Mouse (Mus musculus) heart, postnatal 14 days (tissue): ENCODE results near the gene Aldh16a1. TPM values are rescaled to one million over a fixed set of nuclear protein-coding genes. Genes with fewer than 3 reads are reported as not detected.
"Not testable (repeated sequence)": the region's sequence is repeated elsewhere in the genome, so short reads cannot be mapped to it uniquely, and the experiment has no call there.

Experiments
- DNase-seq, 2 experiments: peaks; one replicate each; pipeline ENCODE4 v3.0.0; 2021 to 2022
- intact Hi-C: fragments of 180-260 bp; cut with DNase I; formaldehyde crosslinking; loops from one replicate; pipeline ENCODE4 v1.15.1; 2025
- total RNA-seq, 2 experiments: library from RNA; stranded (reverse); gene quantifications; 2 replicates each; pipeline ENCODE4 v1.2.3; 2021

The Aldh16a1 gene
- total RNA-seq, 2 experiments from 2014 or later: 20.3 to 27.3 TPM

DNA sequence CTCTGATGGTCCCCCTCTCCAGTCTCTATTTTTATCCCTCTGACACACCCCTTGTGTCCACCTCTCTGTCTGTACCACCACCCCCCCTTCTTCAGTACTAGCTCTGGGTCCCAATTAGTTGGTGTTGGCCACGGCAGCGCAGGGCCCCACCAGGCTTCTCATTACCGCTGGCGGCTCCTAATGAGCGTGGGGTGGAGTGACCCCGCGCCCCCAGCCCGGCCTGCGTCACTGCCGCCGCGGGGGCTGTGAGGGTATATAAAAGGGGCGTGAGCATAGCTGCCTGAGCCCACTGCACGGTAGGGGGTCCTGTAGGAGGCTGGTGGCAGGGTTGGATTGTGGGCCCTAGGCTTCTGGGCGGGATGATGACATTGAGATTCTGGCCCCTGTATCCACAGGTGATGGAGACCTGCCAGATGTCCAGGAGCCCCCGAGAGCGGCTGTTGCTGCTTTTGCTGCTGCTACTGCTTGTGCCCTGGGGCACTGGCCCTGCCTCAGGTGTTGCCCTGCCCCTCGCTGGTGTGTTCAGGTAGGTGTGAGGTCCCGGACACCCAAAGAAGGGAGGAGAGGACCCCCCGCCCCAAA is 26.6 kb upstream of the Aldh16a1 start, which contains the start of gene Pth2:
TSS of gene Pth2 (plus strand) at position 100 of the 582 bp plus-strand sequence.
- intact Hi-C loops: no loop called here
- DNase-seq: no peak

DNA sequence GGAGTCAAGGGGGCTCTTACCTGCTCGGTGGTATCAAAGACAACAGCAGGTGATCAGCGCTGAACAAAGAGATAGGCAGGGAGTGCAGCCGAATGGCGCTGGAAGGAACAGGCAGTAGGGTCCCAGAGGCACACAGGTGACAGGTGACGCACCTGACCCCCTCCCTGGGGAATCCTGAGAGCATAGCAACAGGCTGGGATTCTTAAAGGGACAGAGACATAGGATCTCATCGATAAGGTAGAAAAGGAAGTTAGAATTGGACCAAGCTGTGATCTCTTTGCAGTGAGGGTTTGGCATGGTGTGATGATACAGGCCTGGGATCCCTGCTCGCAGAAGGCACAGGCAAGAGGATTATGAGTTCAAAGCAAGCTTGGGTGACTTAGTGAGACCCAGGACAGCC is 25.1 kb upstream of the Aldh16a1 start, which contains the start of gene Gfy:
TSS of gene Gfy (minus strand) at position 101 of the 400 bp plus-strand sequence.
- intact Hi-C loops: no loop called here
- no peak for DNase-seq

DNA sequence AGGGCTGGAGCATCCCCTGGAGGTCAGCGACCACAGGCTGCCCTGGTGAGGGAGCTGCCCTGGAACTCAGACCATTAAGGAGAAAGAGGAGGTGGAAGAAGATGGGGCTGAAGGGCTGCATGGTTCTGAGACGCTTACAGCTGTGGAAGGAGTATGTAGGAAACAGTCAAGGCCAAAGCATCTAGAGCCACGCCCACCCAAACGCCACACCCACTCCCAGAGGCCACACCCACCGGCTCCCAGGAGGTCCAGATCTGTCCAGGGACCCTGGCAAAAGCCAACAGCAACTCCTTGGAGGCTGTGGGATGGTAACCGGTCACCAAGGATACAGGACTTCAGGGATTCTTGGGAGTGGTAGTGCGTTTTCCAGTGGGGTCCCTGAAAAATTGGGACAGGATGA is 24.2 kb upstream of the Aldh16a1 start:
- DNase-seq: no peak
- intact Hi-C loops: no loop called here

DNA sequence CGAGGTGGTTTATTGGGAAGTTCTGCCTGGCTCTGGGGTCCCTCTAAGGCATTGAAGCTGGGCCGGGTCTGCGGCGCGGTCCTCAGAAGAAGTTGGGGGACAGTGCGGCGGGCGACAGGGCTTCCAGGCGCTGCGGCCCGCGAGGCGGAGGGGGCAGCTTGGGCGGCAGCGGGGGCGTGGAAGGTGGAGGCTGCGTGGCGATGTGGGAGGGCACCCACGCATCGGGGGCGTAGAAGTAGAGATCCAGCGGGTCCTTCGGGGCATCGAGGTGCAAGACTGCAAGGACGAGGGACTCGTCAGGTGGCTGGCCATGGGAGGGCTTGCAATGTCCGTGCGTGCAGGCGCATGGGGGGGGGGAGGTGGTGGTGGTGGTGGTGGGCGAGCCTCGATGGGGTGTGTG is 22.0 kb upstream of the Aldh16a1 start:
- intact Hi-C loops: no loop called here

DNA sequence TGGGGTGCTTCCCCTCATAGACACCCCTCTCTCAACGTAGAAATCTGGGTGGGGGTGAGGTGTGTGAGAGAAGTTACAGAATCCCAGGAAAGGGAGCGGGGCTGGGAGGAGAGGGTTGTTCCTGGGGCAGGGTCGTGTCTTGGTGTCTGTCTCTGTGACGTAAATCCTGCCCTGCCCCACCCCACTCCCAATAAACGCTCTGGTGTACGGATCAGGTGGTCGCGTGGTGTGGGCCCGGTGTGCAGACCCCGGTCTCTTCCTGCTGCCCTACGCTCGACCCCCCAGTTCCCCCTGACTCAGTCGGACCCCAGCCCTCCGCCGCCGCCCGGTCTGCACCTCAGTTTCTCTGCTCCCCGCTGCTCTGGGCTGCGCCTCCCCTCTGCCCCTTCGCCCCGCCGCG is 21.5 kb upstream of the Aldh16a1 start:
- no peak for DNase-seq
- intact Hi-C loops: no loop called here

More for the DNA sequence above, 22.0 kb upstream of the Aldh16a1 start:
- DNase-seq: no peak

DNA sequence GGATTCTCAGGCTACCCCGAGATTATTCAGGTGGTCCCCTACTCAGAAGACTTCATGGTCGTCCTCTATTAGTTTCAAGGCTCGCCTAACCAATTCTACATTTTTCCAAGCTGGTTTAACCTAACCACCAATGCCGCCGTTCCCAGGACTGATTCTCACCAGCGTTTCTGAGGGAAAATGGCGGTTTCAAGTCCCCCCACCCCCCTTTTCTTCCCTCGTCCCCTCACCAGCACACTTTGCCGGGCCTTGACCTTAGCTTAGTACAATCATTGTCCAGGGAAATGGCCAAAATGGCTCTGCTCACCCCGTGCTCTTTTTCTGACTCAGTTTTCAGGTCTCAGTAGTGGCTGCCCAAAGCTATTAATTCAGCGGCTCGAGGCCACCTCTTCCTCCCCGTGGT is 21.0 kb upstream of the Aldh16a1 start:
- intact Hi-C loops: no loop called here
- no peak for DNase-seq

DNA sequence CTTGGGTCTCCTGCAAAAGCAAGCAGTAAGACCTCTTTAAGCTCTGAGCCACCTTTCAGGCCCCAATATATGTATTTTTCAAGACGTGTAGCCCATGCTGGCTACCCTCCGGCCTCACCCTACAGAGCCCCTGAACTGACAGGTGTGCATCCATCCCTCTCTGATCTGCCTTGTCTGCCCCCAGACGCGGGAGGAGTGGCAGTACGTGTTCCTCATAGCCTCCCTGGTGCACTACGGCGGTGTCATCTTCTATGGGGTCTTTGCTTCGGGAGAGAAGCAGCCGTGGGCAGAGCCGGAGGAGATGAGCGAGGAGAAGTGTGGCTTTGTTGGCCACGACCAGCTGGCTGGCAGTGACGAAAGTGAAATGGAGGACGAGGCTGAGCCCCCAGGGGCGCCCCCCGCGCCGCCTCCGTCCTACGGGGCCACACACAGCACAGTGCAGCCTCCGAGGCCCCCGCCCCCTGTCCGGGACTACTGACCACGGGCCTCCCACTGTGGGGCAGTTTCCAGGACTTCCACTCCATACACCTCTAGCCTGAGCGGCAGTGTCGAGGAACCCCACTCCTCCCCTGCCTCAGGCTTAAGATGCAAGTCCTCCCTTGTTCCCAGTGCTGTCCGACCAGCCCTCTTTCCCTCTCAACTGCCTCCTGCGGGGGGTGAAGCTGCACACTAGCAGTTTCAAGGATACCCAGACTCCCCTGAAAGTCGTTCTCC is 20.3 kb upstream of the Aldh16a1 start:
- DNase-seq: no peak
- intact Hi-C loops: no loop called here

DNA sequence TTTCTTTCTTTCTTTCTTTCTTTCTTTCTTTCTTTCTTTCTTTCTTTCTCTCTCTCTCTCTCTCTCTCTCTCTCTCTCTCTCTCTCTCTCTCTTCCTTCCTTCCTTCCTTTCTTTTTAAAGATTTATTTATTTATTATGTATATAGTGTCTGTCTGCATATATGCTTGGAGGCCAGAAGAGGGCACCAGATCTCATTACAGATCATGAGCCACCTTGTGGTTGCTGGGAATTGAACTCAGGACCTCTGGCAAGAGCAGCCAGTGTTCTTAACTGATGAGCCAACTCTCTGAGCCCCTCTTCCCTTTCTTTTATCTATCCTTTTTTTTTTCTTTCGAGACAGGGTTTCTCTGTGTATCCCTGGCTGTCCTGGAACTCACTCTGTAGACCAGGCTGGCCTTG is 19.4 kb upstream of the Aldh16a1 start:
- intact Hi-C loops, DNase-seq: not testable (repeated sequence)

DNA sequence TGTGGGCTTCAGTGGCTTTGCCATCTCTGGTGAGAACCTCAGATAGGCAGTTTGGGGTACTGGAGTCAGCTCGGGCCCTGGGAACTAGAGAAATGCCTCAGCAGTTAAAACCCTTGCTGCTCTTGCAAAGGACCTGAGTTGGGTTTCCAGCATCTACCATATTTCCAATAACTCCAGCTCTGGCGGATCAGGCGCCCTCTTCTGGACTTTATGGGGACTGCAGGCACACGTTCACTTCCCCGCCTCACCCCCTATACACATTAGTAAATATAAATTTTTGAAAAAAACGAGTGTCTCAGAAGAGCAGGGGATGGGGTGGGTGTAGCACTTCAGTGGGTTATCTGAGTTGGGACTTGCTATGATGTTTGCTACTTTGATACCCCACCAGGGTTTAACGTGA is 18.6 kb upstream of the Aldh16a1 start:
- DNase-seq: no peak
- intact Hi-C loops: no loop called here

DNA sequence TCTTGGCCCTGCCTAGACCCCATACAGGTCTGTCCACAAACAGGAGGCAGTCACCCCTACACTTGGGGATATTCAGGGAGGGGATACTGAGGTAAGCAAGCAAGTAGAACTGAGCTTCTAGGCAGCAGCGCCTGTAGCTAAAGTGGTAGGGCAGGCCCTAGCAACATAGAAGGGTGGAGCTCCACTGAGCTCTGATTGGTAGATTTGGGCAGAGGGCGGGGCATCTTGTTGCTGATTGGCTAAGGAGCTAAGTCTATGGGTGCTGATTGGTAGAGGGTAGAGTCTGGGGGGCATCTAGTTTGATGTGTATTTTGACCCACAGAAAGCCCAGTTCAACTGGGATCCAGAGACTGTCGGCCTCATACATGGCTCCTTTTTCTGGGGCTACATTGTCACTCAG is 15.1 kb upstream of the Aldh16a1 start:
- intact Hi-C loops: no loop called here
- DNase-seq: no peak

DNA sequence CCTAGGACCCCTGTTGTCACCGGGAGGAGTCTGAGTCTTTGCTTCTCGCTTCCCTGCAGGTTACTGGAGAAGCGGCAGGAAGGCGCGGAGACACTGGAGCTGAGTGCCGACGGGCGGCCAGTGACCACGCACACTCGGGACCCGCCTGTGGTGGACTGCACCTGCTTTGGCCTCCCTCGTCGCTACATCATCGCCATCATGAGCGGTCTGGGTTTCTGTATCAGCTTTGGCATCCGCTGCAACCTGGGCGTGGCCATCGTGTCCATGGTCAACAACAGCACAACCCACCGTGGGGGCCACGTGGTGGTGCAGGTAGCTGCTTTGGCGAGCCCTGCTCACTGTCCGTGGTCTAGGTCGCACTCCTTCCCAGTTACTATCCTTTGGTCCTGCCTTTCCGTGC is 14.3 kb upstream of the Aldh16a1 start:
- intact Hi-C loops: no loop called here
- no peak for DNase-seq

DNA sequence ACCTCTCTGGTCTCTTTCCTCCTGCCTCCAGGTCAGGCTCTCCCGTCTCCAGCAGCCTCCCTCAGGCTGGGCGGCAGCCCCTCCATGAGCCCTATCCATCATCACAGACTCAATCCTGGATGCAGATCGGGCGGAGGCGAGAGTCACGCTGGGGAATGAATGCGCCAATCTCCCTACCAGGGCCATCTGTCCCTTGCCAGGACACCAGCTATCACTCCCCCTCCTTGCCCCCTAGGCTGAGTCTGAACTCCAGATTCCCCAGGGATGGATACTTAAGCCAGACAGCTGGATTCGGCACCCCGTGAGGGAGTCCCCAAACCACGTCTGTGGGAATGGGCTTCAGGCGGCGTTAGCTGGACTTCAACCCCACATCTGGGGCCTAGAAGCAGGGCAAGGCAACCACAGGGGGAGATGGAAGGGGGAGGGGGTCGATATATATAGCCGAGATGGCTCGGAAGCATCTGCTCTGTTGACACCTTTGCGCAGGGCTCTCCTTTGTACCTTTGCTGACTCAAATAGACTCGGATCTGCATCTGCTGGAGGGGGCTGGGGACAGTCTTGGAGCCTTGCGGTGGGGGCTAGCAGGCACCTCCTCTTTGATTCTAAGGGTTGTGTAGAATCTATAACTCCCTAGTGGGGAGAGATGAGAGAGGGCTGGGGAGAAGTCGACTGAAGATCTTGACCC is 13.5 kb upstream of the Aldh16a1 start:
- DNase-seq: no peak
- intact Hi-C loops: no loop called here

DNA sequence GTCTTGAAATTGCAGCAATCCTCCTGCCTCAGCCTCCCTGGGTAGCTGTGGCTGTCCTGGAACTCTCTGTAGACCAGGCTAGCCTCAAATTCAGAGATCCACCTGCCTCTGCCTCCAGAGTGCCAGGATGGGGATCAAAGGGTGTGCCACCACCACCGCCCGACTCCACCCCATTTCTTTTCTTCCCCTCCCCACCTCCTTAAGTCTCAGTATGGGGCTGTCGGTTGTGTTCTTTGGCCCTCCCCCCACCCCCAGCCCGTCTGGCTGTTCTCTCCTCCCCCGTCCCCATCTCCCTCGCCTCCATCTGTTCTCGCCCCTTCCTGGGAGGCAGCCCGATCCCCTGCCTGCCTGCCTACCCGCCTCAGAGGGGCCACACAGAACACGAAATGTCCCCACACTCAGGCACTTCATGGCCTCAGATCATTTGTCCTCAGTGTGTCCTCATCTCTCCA is 12.6 kb upstream of the Aldh16a1 start:
- intact Hi-C loops: no loop called here
- DNase-seq: no peak

DNA sequence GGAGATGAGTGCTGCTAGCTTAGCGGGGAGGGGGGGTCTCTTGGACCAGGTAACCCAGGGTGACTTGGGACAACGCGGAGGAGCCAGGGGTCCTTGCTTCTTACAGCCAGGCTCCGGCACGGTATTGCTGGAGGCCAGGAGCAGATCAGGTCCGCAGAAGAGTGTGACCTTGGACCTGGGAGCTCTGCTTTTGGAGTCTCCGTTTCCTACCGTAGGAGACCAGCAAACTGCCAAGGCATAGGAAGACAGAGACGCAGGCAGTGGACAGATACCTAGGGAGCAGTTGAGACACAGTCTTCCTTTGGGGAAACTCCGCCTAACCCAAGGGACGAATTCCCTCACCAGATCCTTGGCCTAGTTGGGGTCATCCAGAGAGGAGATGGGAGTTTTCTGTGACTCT is 11.3 kb upstream of the Aldh16a1 start:
- intact Hi-C loops: no loop called here
- no peak for DNase-seq

DNA sequence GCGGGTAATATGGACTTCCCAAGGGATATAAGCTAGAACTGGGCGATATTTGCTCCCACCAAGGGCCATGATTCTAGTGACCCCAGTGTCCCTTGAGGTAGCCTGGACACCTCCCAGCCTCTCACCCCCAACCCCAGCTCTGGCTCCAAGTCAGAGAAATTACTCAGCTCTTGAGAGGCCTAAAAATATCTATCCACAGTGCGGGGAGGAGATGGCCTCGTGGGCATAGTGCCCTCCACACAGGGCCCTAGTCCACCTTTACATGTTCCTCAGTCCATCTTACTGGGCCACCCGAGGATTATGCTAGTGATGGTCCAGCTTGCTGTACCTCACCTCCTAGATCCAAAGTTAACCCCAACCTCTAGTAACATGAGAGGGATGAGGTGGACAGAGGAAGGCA is 10.4 kb upstream of the Aldh16a1 start:
- intact Hi-C loops: loop anchor here (5.0 kb wide), 1 partner anchor 132 kb away; no protein-coding TSS in a partner anchor
- no peak for DNase-seq

DNA sequence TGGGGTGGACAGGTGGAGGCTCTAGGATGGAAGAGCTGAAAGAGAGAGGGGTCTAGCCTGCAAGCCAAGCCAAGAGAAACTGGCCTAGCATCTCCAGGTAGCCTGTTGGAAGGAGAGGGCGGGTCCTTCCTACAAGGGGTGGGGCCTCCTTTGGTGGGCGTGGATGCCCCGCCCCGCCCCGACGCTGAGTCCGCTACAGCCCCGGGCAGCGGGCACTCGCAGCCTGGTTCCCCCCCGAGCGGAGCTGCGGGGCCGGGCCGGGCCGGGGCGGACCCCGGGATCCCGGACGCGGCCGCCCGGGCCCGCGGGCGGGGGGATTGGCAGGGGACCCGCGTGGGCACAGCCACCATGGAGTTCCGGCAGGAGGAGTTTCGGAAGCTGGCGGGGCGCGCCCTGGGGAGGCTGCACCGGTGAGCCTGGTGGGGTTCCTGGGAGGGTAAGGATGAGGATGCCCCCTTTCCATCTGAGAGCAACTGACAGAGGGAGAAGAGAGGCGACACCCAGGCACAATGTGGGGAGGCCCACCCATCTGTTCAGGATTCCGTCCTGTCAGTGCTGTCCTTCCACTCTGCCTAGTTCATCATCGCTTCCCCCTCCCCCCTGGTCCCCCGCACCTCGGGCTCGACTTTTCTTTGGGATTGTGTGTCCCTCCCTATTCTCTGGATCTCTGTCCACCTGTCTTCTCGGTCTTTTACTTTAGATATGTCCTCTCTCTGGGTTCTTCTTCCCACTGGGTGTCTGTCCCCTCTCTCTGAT is 9.5 kb upstream of the Aldh16a1 start, which contains the start of gene Slc17a7:
TSS of gene Slc17a7 (plus strand) at position 215 of the 756 bp plus-strand sequence.
- intact Hi-C loops: loop anchor here (5.0 kb wide), 1 partner anchor 133 kb away; no protein-coding TSS in a partner anchor
- DNase-seq: no peak

DNA sequence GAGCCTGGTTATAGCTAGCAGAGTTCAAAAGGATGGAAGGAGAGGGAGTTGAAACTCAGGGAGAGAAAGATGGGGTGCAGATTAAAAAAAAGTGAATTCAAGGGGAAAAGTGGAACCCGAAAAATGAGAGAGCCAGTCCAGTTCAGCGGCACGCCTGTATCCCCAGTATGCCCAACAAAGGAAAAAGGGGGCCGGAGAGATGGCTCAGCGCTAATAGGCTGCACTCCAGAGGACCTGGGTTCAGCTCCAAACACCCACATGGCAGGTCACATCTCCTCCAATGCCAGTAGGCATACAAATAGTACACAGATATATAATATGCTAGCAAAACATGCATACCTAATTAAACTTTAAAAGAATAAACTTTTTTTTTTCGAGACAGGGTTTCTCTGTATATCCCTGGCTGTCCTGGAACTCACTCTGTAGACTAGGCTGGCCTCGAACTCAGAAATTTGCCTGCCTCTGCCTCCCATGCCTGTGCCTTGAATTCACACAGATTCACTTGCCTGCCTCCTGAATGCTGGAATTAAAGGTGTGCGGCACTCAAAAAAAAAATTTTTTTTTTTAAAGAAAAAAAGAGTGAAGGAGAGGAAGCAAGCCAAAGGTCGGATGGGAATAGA is 8.7 kb upstream of the Aldh16a1 start:
- no peak for DNase-seq
- intact Hi-C loops: loop anchor here (1.0 to 5.0 kb wide), 2 partner anchors 35 to 134 kb away; no protein-coding TSS in a partner anchor

DNA sequence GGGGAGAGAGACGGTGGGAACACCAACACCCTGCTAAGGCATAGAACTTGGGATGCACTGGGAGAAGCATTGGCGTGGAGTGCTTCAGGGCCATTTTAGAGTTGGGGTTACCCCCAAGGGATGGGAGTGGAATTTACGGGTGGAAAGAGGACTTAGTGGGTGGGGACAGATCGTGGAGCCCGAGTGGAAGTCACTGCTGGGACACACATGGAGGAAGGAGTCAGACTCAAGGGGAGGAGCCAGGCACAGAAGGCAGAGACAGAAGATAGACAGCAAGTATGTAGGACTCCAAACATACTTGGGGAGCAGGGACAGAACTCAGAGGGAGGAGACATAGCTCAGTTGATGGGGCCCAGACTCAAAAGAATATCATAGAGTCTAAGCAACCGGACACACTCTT is 8.2 kb upstream of the Aldh16a1 start:
- intact Hi-C loops: loop anchor here (1.0 to 5.0 kb wide), 2 partner anchors 36 to 135 kb away; no protein-coding TSS in a partner anchor
- DNase-seq: no peak

DNA sequence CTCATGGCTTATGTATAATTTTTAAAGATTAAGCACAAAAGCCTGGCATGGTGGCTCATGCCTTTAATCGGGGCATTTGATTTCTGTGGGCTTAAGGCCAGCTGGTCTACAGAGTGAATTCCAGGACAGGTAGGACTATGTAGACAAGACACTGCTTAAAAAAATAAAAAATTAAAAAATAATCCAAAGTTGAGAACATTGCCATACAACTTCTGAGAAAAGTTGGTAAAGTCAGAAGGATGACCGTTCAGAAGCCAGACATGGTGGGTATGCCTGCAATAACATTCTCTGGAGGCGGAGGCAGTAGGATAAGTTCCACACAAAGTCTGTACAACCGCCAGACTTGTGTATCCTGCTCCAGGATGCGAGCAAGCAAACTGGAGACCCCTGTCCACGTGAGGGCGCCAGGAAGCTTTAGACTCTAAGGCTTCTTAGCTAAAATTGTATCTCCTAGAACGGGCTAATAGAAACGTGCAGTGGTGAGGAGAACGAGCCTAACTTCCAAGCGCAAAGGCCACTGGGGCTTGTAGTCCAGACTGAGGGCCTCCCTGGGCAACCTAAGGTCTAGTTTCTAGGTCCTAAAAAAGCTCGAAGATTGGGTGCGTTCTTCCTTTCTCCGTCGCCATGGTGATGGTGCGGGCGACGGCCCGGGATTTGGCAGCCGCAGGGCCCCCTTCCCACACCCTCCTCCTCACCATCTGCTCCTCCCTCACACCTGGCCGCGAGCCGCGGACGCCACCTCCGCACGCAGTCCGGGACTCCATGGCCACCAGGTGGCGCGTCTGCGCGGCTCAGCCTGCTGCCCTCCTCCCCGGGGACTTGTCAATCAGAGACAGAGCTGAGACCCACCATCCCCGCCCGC is 7.5 kb upstream of the Aldh16a1 start:
- intact Hi-C loops: loop anchor here (1.0 to 5.0 kb wide), 2 partner anchors 36 to 135 kb away; no protein-coding TSS in a partner anchor
- peak; percentile 93 to 95 for DNase-seq
